Mouse (Mus musculus): ENCODE measurements around the gene Kank4. TPM values are rescaled to one million over a fixed set of nuclear protein-coding genes. Genes with fewer than 3 reads are reported as not detected.
"Not testable (repeated sequence)": the region's sequence is repeated elsewhere in the genome, so short reads cannot be mapped to it uniquely, and the experiment has no call there.

Kank4 gene
- 0.55 and 0.89 TPM in 2 replicates for polyA plus RNA-seq (2016; fragmentation: Nextera tagmentation; extraction: Ambion mirVana)

GRCm38 (mm10) chr4:98817184-98817911 lies at the start of gene Kank4:
Kank4 (minus strand) TSS chr4:98817537.
- Histone ChIP-seq H3K9ac (replicated peaks) (peak within 1 kb of the TSS; percentile 41), H3K4me2 (replicated peaks) (peak within 1 kb of the TSS; percentile 82), H3K4me3 (peak within 1 kb of the TSS; percentile 52), H3K27me3 (peaks cover 63% of the 10 kb centered on the region), H3K4me1 (no peaks in the 10 kb centered on the region), H3K27ac (replicated peaks) (no peak within 1 kb of the TSS), H3K9me3 (no peaks in the 10 kb centered on the region), H3K36me3 (no peaks in the 10 kb centered on the region)
- WGBS, result under 1% methylated on average over 61 of the region's 72 CpGs
- peak; percentile 85 for ATAC-seq (ENCODE audit: low FRiP score, low read depth)

GRCm38 (mm10) chr4:98865386-98866237 lies 48.3 kb upstream of the Kank4 start:
- H3K9me3 ChIP-seq, result no peaks in the 10 kb centered on the region
- no peak for ATAC-seq (ENCODE audit: low FRiP score, low read depth)
- H3K4me2 ChIP-seq (replicated peaks), result no peak overlapping the region
- H3K4me1 ChIP-seq, result no peaks in the 10 kb centered on the region
- WGBS, result 81% methylated on average over 14 of the region's 14 CpGs
- no peak overlapping the region for H3K9ac ChIP-seq (replicated peaks)
- no peak overlapping the region for H3K27ac ChIP-seq (replicated peaks)
- no peaks in the 10 kb centered on the region for H3K27me3 ChIP-seq
- no peaks in the 10 kb centered on the region for H3K36me3 ChIP-seq
- H3K4me3 ChIP-seq, result no peak overlapping the region

GRCm38 (mm10) chr4:98864546-98864945 lies 47.2 kb upstream of the Kank4 start:
- Histone ChIP-seq H3K9me3 (0 out of 2 replicates have a peak, but pooled peaks cover 6% of the 10 kb centered on the region), H3K9ac (replicated peaks) (no peak overlapping the region), H3K4me2 (replicated peaks) (no peak overlapping the region), H3K36me3 (no peaks in the 10 kb centered on the region), H3K27ac (replicated peaks) (no peak overlapping the region), H3K4me1 (no peaks in the 10 kb centered on the region), H3K27me3 (no peaks in the 10 kb centered on the region), H3K4me3 (no peak overlapping the region)
- WGBS, result 77% methylated on average over 3 of the region's 3 CpGs
- ATAC-seq (ENCODE audit: low FRiP score, low read depth), result no peak

- ATAC-seq (ENCODE audit: low FRiP score, low read depth), result no peak
- Histone ChIP-seq H3K4me3 (no peak overlapping the region), H3K4me2 (replicated peaks) (no peak overlapping the region), H3K27ac (replicated peaks) (no peak overlapping the region), H3K9me3 (0 out of 2 replicates have a peak, but pooled peaks cover 7% of the 10 kb centered on the region), H3K4me1 (no peaks in the 10 kb centered on the region), H3K27me3 (no peaks in the 10 kb centered on the region), H3K36me3 (no peaks in the 10 kb centered on the region), H3K9ac (replicated peaks) (no peak overlapping the region)
- 68% methylated on average over 1 of the region's 2 CpGs for WGBS
Observed at GRCm38 (mm10) chr4:98864094-98864493, 46.8 kb upstream of the Kank4 start.

GRCm38 (mm10) chr4:98863451-98863850 lies 46.1 kb upstream of the Kank4 start:
- no peaks in the 10 kb centered on the region for H3K27me3 ChIP-seq
- no peak for ATAC-seq (ENCODE audit: low FRiP score, low read depth)
- 75% methylated on average over 2 of the region's 2 CpGs for WGBS
- H3K4me3 ChIP-seq, result no peak overlapping the region
- H3K9ac ChIP-seq (replicated peaks), result no peak overlapping the region
- H3K4me1 ChIP-seq, result no peaks in the 10 kb centered on the region
- H3K4me2 ChIP-seq (replicated peaks), result no peak overlapping the region
- H3K27ac ChIP-seq (replicated peaks), result no peak overlapping the region
- H3K36me3 ChIP-seq, result no peaks in the 10 kb centered on the region
- 0 out of 2 replicates have a peak, but pooled peaks cover 7% of the 10 kb centered on the region for H3K9me3 ChIP-seq

- Histone ChIP-seq H3K4me2 (replicated peaks) (no peak overlapping the region), H3K4me3 (no peak overlapping the region), H3K9me3 (0 out of 2 replicates have a peak, but pooled peaks cover 7% of the 10 kb centered on the region), H3K4me1 (no peaks in the 10 kb centered on the region), H3K9ac (replicated peaks) (no peak overlapping the region), H3K27me3 (no peaks in the 10 kb centered on the region), H3K27ac (replicated peaks) (no peak overlapping the region), H3K36me3 (no peaks in the 10 kb centered on the region)
- 85% methylated on average over 4 of the region's 4 CpGs for WGBS
- ATAC-seq (ENCODE audit: low FRiP score, low read depth), result no peak
Observed at GRCm38 (mm10) chr4:98858151-98858855, 41.0 kb upstream of the Kank4 start.

- no peak overlapping the region for H3K9ac ChIP-seq (replicated peaks)
- no peaks in the 10 kb centered on the region for H3K27me3 ChIP-seq
- no peak overlapping the region for H3K4me2 ChIP-seq (replicated peaks)
- no peaks in the 10 kb centered on the region for H3K4me1 ChIP-seq
- H3K27ac ChIP-seq (replicated peaks), result no peak overlapping the region
- WGBS, result 85% methylated on average over 11 of the region's 11 CpGs
- no peaks in the 10 kb centered on the region for H3K36me3 ChIP-seq
- ATAC-seq (ENCODE audit: low FRiP score, low read depth), result no peak
- 0 out of 2 replicates have a peak, but pooled peaks cover 7% of the 10 kb centered on the region for H3K9me3 ChIP-seq
- no peak overlapping the region for H3K4me3 ChIP-seq
Observed at GRCm38 (mm10) chr4:98857037-98857648, 39.8 kb upstream of the Kank4 start.

GRCm38 (mm10) chr4:98853926-98854325 lies 36.6 kb upstream of the Kank4 start:
- Histone ChIP-seq H3K4me3 (no peak overlapping the region), H3K27ac (replicated peaks) (no peak overlapping the region), H3K4me1 (no peaks in the 10 kb centered on the region), H3K36me3 (no peaks in the 10 kb centered on the region), H3K27me3 (no peaks in the 10 kb centered on the region), H3K9me3 (no peaks in the 10 kb centered on the region), H3K9ac (replicated peaks) (no peak overlapping the region), H3K4me2 (replicated peaks) (no peak overlapping the region)
- 92% methylated on average over 4 of the region's 4 CpGs for WGBS
- ATAC-seq (ENCODE audit: low FRiP score, low read depth), result no peak

- 82% methylated on average over 1 of the region's 1 CpGs for WGBS
- H3K4me1 ChIP-seq; H3K9ac ChIP-seq (replicated peaks); H3K4me3 ChIP-seq; H3K4me2 ChIP-seq (replicated peaks); H3K27ac ChIP-seq (replicated peaks); ATAC-seq (ENCODE audit: low FRiP score, low read depth); H3K27me3 ChIP-seq; H3K36me3 ChIP-seq; H3K9me3 ChIP-seq: not testable (repeated sequence)
Observed at GRCm38 (mm10) chr4:98850485-98850884, 33.1 kb upstream of the Kank4 start.

GRCm38 (mm10) chr4:98847120-98847885 lies 30.0 kb upstream of the Kank4 start:
- H3K4me3 ChIP-seq, result no peak overlapping the region
- no peak overlapping the region for H3K4me2 ChIP-seq (replicated peaks)
- H3K27me3 ChIP-seq, result no peaks in the 10 kb centered on the region
- H3K27ac ChIP-seq (replicated peaks), result no peak overlapping the region
- H3K9me3 ChIP-seq, result no peaks in the 10 kb centered on the region
- ATAC-seq (ENCODE audit: low FRiP score, low read depth), result no peak
- WGBS, result 66% methylated on average over 6 of the region's 6 CpGs
- no peaks in the 10 kb centered on the region for H3K4me1 ChIP-seq
- H3K9ac ChIP-seq (replicated peaks), result no peak overlapping the region
- no peaks in the 10 kb centered on the region for H3K36me3 ChIP-seq

GRCm38 (mm10) chr4:98846396-98846795 lies 29.1 kb upstream of the Kank4 start:
- Histone ChIP-seq H3K4me1 (no peaks in the 10 kb centered on the region), H3K4me2 (replicated peaks) (no peak overlapping the region), H3K9me3 (no peaks in the 10 kb centered on the region), H3K27me3 (no peaks in the 10 kb centered on the region), H3K4me3 (no peak overlapping the region), H3K36me3 (no peaks in the 10 kb centered on the region), H3K27ac (replicated peaks) (no peak overlapping the region), H3K9ac (replicated peaks) (no peak overlapping the region)
- no peak for ATAC-seq (ENCODE audit: low FRiP score, low read depth)
- WGBS, result 54% methylated on average over 3 of the region's 3 CpGs
